Mouse (Mus musculus) kidney, embryonic 14.5 days (tissue): ENCODE data around the gene Lmx1b. TPM values are rescaled to one million over a fixed set of nuclear protein-coding genes. Genes with fewer than 3 reads are reported as not detected.
A peak's percentile ranks its signal among the peaks of the same experiment; 100 is the strongest.

Source experiments
- ATAC-seq: fragments of 200-750 bp; cut with Nextera tagmentation; 2 replicates; pipeline ENCODE4 v1.8.0; 2017; ENCODE audit warnings: moderate number of reproducible peaks, mild to moderate bottlenecking, moderate TSS enrichment, moderate library complexity; ENCODE audit not compliant: low FRiP score, low TSS enrichment
- H3K27ac ChIP-seq: fragments of 300-500 bp; sonication (generic); 2 replicates; pipeline ENCODE4 v1.5.1; 2014; ENCODE audit warnings: low read depth, mild to moderate bottlenecking, low read length, moderate library complexity, mixed read lengths
- H3K27me3 ChIP-seq: fragments of 300-500 bp; sonication (generic); 2 replicates; pipeline ENCODE4 v1.6.1; 2014; ENCODE audit warnings: mild to moderate bottlenecking, low read length; ENCODE audit not compliant: control insufficient read depth, insufficient read depth
- H3K36me3 ChIP-seq: fragments of 300-500 bp; sonication (generic); 2 replicates; pipeline ENCODE4 v1.6.1; 2014; ENCODE audit warnings: low read length, mixed read lengths; ENCODE audit not compliant: control insufficient read depth, insufficient read depth
- H3K4me1 ChIP-seq: fragments of 300-500 bp; sonication (generic); 2 replicates; pipeline ENCODE4 v1.6.1; 2014; ENCODE audit warnings: low read length, mixed read lengths; ENCODE audit not compliant: control insufficient read depth, insufficient read depth
- H3K4me2 ChIP-seq: fragments of 300-500 bp; sonication (generic); replicated peaks from 2 replicates; pipeline ENCODE4 v1.6.1; 2014; ENCODE audit warnings: low read depth, mild to moderate bottlenecking, low read length
- H3K4me3 ChIP-seq: fragments of 300-500 bp; sonication (generic); 2 replicates; pipeline ENCODE4 v1.5.1; 2014; ENCODE audit warnings: mild to moderate bottlenecking, low read length
- H3K9ac ChIP-seq: fragments of 300-500 bp; sonication (generic); 2 replicates; pipeline ENCODE4 v1.6.1; 2014; ENCODE audit warnings: low read depth, mild to moderate bottlenecking, low read length, moderate library complexity
- H3K9me3 ChIP-seq: fragments of 300-500 bp; sonication (generic); 2 replicates; pipeline ENCODE4 v1.6.1; 2016; ENCODE audit warnings: low read length; ENCODE audit not compliant: control insufficient read depth
- WGBS: fragments of 180-500 bp; shearing (Covaris S2); extraction: QIAGEN DNeasy Blood & Tissue Kit; methylation state at CpG from one replicate; pipeline ENCODE4 v1.1.7; 2014; 5-methylcytosine and 5-hydroxymethylcytosine counted together
- polyA plus RNA-seq: library from polyadenylated mRNA; unstranded; fragments of >200 nt; fragmentation: Nextera tagmentation; extraction: Ambion mirVana; gene quantifications from 2 replicates; pipeline ENCODE4 v1.2.1, GENCODE M21; 2014

Gene Lmx1b
- polyA plus RNA-seq, 1 experiment from 2014 or later = 2.2 TPM

DNA sequence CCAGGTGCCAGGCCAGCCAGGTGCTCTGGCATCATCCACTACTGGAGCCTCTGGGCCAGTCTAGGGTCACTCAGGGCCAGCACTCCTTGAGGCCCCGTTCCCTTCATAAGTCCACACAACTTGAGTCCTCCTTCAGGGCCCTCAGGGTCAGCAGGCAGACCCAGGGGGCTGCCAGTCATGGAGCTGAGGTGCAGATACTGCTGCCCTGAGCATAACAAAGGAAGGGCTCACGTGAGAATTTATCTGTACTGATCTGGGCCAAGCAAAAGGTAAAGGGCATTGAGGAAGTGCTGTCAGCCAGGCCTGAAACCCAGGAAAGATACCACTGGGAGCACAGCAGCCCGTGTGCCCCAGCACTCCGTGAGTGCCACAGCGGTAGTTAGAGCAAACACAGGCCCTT, 7.1 kb downstream of the Lmx1b start:
- H3K27ac ChIP-seq = no peak overlapping the region
- 11% methylated on average over 5 of the region's 5 CpGs for WGBS
- no peaks in the 10 kb centered on the region for H3K9me3 ChIP-seq
- H3K4me2 ChIP-seq = no peak overlapping the region
- peaks cover 86% of the 10 kb centered on the region for H3K27me3 ChIP-seq
- H3K9ac ChIP-seq = no peak overlapping the region
- peaks cover 32% of the 10 kb centered on the region for H3K4me1 ChIP-seq
- no peak overlapping the region for H3K4me3 ChIP-seq
- ATAC-seq = no peak
- H3K36me3 ChIP-seq = no peaks in the 10 kb centered on the region

DNA sequence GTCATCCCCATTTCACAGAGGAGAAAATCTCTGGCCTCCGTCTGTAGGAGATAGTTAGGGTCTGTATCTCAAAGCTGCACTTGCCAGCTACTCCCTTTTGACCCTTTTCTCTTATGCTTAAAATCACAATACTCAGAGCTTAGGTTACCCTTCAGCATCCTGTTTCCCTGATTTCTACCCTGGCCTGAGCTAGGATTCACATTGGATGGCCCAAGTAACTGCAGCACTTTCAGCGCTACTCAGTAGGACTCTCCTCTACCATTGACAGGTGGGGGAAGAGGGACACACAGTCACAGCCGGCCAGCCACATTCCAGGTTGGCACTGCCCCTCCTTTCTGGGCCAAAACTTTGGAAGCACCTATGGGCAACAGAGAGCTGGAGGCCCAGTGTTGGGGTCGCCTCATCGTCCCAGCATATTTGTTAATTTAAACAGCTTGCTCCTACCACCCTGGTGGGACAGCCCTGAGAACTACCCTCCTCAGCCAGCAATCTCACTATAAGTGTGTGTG, 7.7 kb downstream of the Lmx1b start:
- Histone ChIP-seq H3K4me2 (no peak overlapping the region), H3K27ac (no peak overlapping the region), H3K4me3 (no peak overlapping the region), H3K9ac (no peak overlapping the region), H3K9me3 (no peaks in the 10 kb centered on the region), H3K4me1 (peaks cover 32% of the 10 kb centered on the region), H3K27me3 (peaks cover 86% of the 10 kb centered on the region), H3K36me3 (no peaks in the 10 kb centered on the region)
- 24% methylated on average over 5 of the region's 5 CpGs for WGBS
- ATAC-seq = no peak

DNA sequence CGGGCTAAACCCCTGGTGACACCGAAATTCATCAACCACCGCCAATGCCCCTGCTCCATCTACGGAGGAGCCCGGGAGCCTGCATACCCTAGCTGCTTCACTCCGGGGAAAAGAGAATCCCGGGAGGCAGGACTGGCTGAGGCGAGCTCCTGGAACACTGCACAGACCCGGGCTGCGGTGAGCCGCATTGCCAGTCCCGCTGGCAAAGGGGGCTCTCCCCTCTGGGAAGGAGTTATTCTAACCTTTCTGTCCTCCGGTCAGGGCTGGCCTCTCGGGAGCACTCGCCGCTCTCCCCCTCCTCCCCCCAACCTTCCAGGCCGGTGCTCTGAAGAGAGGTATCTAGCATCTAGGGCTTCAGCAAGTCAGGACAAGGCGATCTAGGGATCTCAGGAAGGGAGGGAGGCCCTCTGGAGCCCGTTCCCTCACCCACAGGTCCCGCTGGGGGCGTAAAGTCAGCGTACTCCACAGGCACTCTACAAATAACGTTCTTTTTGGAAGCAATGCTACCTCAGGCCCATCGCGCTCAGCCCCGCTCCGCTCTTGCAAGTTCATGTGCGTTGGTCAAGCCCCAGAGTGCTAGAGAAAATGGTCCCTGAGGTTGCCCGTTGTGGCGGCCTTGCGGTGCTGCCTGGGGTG, 8.5 kb downstream of the Lmx1b start:
- Histone ChIP-seq H3K9me3 (no peaks in the 10 kb centered on the region), H3K27ac (no peak overlapping the region; the same call in 1 of the 2 replicates), H3K9ac (peak overlapping the region; percentile 0; the same call in 1 of the 2 replicates), H3K4me1 (peaks cover 39% of the 10 kb centered on the region), H3K4me3 (peak overlapping the region; percentile 25), H3K36me3 (no peaks in the 10 kb centered on the region), H3K4me2 (peak overlapping the region; percentile 42), H3K27me3 (peaks cover 85% of the 10 kb centered on the region)
- WGBS = 1% methylated on average over 31 of the region's 31 CpGs
- peak; percentile 53; the same call in 1 of the 2 replicates for ATAC-seq

DNA sequence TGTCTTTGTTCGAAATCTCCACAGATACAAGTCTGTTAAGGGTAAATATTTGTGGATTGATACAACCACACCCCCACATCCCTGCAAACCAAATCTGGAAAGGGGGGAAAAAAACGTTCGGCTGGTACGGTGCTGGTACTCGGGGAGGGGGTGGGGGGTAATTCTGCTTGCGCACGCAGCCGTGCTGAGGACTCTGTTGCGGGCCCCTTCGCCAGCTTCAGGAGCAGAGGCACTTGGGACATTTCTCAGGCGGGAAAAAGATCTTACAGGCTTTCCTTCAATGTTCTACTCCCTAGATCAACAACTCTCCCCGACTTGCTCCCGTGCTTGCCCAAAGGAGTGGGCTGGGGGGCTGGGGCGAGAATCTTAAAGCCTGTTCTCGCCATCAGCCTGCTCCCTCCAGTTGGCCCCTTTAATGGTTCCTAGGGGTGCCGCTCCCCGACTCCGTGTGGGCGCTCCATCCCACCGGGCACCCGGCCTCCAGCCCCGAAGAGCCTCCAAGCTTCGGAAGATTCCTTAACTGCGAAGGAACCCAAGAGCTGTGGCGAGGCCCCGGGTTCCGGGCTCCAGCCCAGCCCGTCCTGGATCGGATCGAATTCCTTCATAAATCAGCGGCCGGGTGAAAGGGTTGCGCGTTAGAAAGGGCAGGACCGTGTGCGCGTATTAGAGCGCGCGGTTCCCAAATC, 9.1 kb downstream of the Lmx1b start:
- 0 out of 2 replicates have a peak, but pooled peaks have one; percentile 9 for ATAC-seq
- peaks cover 88% of the 10 kb centered on the region for H3K27me3 ChIP-seq
- H3K9me3 ChIP-seq = no peaks in the 10 kb centered on the region
- peak overlapping the region; percentile 0; the same call in 1 of the 2 replicates for H3K9ac ChIP-seq
- under 1% methylated on average over 40 of the region's 40 CpGs for WGBS
- H3K4me1 ChIP-seq = peaks cover 46% of the 10 kb centered on the region
- H3K4me3 ChIP-seq = peak overlapping the region; percentile 25
- peak overlapping the region; percentile 42 for H3K4me2 ChIP-seq
- no peak overlapping the region; the same call in 1 of the 2 replicates for H3K27ac ChIP-seq
- H3K36me3 ChIP-seq = no peaks in the 10 kb centered on the region

DNA sequence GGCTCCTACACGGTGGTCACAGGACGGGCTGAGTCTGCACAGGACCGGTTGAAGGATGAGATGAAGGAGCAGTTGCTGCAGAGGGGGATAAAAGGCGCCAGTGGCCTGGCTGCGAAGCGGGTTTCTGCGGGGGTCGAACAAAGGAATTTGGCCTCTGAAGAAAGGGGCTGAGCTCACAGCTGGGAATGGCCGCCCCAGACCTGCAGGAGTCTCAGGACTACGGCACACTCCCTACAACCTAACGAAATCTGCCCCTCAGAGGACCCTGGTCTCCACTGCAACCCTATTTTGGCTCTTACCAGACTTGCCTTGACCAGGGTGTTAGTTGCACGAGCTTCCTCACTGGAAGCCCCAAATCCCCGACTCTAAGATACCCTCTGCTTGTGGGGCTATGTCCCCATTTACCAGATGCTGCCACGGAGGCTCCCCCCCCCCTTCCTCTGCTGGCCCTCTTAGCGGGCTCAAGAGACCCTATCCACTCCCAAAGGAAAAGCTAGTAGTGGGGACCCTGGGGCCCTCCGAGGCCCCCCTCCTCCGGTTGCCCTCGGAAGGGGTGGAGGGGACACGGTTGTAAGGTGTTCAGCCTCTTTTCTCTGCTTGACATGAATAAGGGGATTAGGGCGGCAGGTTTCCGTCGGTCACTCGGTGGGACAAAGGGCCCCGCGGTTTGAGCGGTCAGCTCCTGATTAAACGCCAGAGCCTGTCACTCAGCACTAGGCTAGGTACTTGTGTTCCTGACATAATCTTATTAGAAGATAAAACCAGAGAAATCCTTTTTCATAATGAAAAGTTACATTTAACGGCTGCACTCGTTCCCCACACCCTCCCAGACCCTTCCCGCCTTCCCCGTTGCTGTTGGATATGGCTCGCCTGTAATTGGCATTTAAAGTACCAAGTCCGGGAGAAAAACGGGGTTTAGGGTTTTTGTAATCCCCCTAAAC, 10.0 kb downstream of the Lmx1b start:
- no peak for ATAC-seq
- H3K27me3 ChIP-seq = peaks cover 89% of the 10 kb centered on the region
- H3K27ac ChIP-seq = peak overlapping the region; percentile 44; the same call in 1 of the 2 replicates
- H3K9ac ChIP-seq = 0 out of 2 replicates have a peak overlapping the region, but pooled peaks have one; percentile 18
- no peaks in the 10 kb centered on the region for H3K9me3 ChIP-seq
- WGBS = 3% methylated on average over 34 of the region's 34 CpGs
- H3K4me1 ChIP-seq = peaks cover 52% of the 10 kb centered on the region
- H3K4me3 ChIP-seq = peak overlapping the region; percentile 25; the same call in 1 of the 2 replicates
- no peaks in the 10 kb centered on the region for H3K36me3 ChIP-seq
- peak overlapping the region; percentile 42 for H3K4me2 ChIP-seq

DNA sequence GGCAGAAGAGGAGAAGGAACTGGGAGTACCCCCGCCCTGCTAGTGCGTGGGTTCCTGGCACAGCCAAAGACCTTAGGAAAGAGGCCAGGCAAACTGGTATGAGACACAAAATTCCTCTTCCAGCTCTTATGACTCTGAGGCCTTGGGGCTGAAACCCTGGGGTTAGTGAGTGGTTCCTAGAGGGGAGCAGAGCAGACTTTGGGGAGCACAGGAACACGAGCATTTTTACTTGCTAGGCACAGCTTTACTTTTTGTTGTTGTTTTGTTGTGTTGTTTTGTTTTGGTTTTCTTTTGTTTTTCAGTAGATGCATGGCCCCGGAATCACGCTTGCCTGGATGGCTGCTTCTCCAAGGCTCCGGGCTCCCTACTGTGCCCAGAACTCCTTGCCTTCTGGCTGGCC, 10.7 kb downstream of the Lmx1b start:
- H3K4me2 ChIP-seq = no peak overlapping the region
- H3K27ac ChIP-seq = peak overlapping the region; percentile 44; the same call in 1 of the 2 replicates
- 6% methylated on average over 6 of the region's 6 CpGs for WGBS
- no peak overlapping the region for H3K9ac ChIP-seq
- peaks cover 83% of the 10 kb centered on the region for H3K27me3 ChIP-seq
- H3K4me3 ChIP-seq = no peak overlapping the region
- peaks cover 54% of the 10 kb centered on the region for H3K4me1 ChIP-seq
- H3K9me3 ChIP-seq = no peaks in the 10 kb centered on the region
- no peaks in the 10 kb centered on the region for H3K36me3 ChIP-seq
- no peak for ATAC-seq

DNA sequence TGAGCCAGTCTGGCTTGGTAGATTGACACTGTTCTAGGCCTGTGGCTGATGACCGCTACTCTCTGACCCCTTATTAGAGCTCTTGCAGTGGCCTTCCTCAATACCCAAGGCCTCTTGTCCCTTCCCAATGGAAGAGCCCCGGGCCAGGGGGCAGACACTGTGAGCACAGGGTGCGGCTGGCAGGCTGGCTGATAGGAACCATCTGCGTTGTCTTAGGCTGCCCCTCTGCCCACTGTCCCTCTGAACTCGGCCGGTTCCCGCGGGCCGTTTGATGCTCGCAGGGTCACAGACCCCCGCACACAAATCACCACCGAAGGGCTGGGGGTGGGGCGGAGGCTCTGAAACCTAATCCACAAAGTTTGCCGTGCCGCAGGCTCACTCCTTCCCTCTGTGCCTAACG, 11.5 kb downstream of the Lmx1b start:
- ATAC-seq = peak; percentile 87
- WGBS = 3% methylated on average over 16 of the region's 16 CpGs
- Histone ChIP-seq H3K9ac (no peak overlapping the region), H3K4me3 (no peak overlapping the region), H3K27ac (peak overlapping the region; percentile 24; the same call in 1 of the 2 replicates), H3K4me1 (peaks cover 54% of the 10 kb centered on the region), H3K36me3 (no peaks in the 10 kb centered on the region), H3K27me3 (peaks cover 77% of the 10 kb centered on the region), H3K4me2 (no peak overlapping the region), H3K9me3 (no peaks in the 10 kb centered on the region)

DNA sequence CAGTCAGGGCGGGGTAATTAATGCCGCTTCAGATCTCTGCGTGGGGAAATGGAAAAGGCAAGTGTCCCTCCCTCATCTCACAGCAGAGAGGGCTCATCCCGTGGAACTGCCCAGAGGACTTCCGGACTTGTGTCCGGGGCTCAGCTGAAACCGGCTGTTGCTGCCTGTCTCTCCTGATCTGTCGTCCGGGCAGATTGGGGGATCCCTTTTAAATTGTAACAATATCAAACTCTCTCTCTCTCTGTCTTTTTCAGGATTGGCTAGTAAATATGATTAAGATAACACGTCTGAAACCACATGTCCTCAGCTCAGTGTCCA, 13.3 kb downstream of the Lmx1b start:
- Histone ChIP-seq H3K9me3 (no peaks in the 10 kb centered on the region), H3K4me2 (no peak overlapping the region; the same call in 1 of the 2 replicates), H3K36me3 (no peaks in the 10 kb centered on the region), H3K4me3 (no peak overlapping the region), H3K4me1 (peaks cover 50% of the 10 kb centered on the region), H3K27me3 (peaks cover 60% of the 10 kb centered on the region), H3K27ac (no peak overlapping the region), H3K9ac (no peak overlapping the region)
- ATAC-seq = no peak
- WGBS = 10% methylated on average over 10 of the region's 10 CpGs
